Mouse (Mus musculus) hindbrain, embryonic 11.5 days (tissue): ENCODE data around the gene Krtap11-1. TPM values are rescaled to one million over a fixed set of nuclear protein-coding genes. Genes with fewer than 3 reads are reported as not detected.

Source experiments
- ATAC-seq: fragments of 200-750 bp; cut with Nextera tagmentation; 2 replicates; pipeline ENCODE4 v1.8.0; 2017; ENCODE audit warnings: mild to moderate bottlenecking, moderate TSS enrichment, moderate library complexity; ENCODE audit not compliant: low FRiP score
- DNase-seq: peaks from one replicate; pipeline ENCODE4 v3.0.0-alpha.2; 2015; ENCODE audit warnings: low spot score
- H3K27ac ChIP-seq: fragments of 300-500 bp; sonication (generic); 2 replicates; pipeline ENCODE4 v1.5.1; 2014; ENCODE audit warnings: mild to moderate bottlenecking, low read depth, low read length
- H3K27me3 ChIP-seq: fragments of 300-500 bp; sonication (generic); 2 replicates; pipeline ENCODE4 v1.6.1; 2014; ENCODE audit warnings: mild to moderate bottlenecking, low read length, moderate library complexity, mixed read lengths; ENCODE audit not compliant: control insufficient read depth, insufficient read depth
- H3K36me3 ChIP-seq: fragments of 300-500 bp; sonication (generic); 2 replicates; pipeline ENCODE4 v1.6.1; 2014; ENCODE audit warnings: mild to moderate bottlenecking, low read length, moderate library complexity, mixed read lengths; ENCODE audit not compliant: control insufficient read depth, insufficient read depth
- H3K4me1 ChIP-seq: fragments of 300-500 bp; sonication (generic); replicated peaks from 2 replicates; pipeline ENCODE4 v1.6.1; 2014; ENCODE audit warnings: low read length, mixed read lengths; ENCODE audit not compliant: control insufficient read depth, insufficient read depth
- H3K4me2 ChIP-seq: fragments of 300-500 bp; sonication (generic); replicated peaks from 2 replicates; pipeline ENCODE4 v1.6.1; 2014; ENCODE audit warnings: mild to moderate bottlenecking, low read depth, low read length
- H3K4me3 ChIP-seq: fragments of 300-500 bp; sonication (generic); 2 replicates; pipeline ENCODE4 v1.5.1; 2014; ENCODE audit warnings: low read depth, low read length
- H3K9ac ChIP-seq: fragments of 300-500 bp; sonication (generic); 2 replicates; pipeline ENCODE4 v1.6.1; 2014; ENCODE audit warnings: low read depth, low read length
- H3K9me3 ChIP-seq: fragments of 300-500 bp; sonication (generic); 2 replicates; pipeline ENCODE4 v1.6.1; 2016; ENCODE audit warnings: low read length; ENCODE audit not compliant: control insufficient read depth
- WGBS: fragments of 180-500 bp; shearing (Covaris S2); extraction: QIAGEN DNeasy Blood & Tissue Kit; methylation state at CpG from one replicate; pipeline ENCODE4 v1.1.7; 2014; 5-methylcytosine and 5-hydroxymethylcytosine counted together
- polyA plus RNA-seq: library from polyadenylated mRNA; unstranded; fragments of >200 nt; fragmentation: Nextera tagmentation; extraction: Ambion mirVana; gene quantifications from 2 replicates; pipeline ENCODE4 v1.2.1, GENCODE M21; 2014

Gene Krtap11-1
- polyA plus RNA-seq, 1 experiment from 2014 or later: not detected

DNA sequence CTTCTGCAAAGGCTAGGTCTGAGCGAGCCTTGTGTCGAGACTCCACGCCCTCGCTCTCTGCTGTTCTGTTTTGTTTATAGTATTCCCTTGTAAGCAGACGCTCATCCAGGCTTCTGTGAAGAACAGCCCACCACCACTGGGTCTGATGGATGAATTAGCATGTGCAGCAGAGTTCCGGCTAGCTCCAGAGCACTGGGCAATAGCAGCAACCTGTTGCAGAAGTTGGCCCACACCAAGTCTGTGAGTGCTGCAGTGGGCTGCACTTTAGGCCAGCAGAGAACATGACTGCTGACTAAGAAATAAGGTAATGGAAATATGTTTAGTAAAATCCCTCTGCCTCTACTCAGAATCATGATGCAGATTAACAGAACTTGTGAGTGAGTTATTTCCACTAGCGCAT is 41.1 kb downstream of the Krtap11-1 start:
- no peak overlapping the region for H3K9ac ChIP-seq
- DNase-seq (peak; percentile 25), ATAC-seq (peak; percentile 45; the same call in 1 of the 2 replicates)

DNA sequence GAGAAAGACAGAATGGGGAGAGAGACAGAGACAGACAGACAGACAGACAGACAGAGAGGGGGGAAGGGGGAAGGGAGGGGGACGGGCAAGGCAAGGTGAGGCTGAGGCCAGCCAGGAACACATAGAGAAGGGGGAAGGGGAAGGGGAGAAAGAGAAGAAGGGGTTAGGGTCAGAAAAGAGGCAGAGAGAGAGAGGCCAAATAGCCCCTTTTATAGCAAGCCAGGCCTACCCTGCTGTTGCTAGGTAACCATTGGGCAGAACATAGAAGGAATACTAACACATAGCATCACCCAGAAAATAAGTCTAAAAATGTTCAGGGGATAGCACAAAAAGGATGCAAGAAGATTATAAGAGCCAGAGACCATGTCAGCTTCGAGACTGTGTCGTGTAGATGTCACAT is 42.6 kb downstream of the Krtap11-1 start:
- no peak overlapping the region for H3K4me2 ChIP-seq
- H3K9me3 ChIP-seq: no peaks in the 10 kb centered on the region
- no peaks in the 10 kb centered on the region for H3K36me3 ChIP-seq
- H3K4me3 ChIP-seq: no peak overlapping the region
- H3K27ac ChIP-seq: no peak overlapping the region
- H3K27me3 ChIP-seq: no peaks in the 10 kb centered on the region
- peaks cover 3% of the 10 kb centered on the region for H3K4me1 ChIP-seq
- 62% methylated on average over 3 of the region's 3 CpGs for WGBS
- ATAC-seq: peak; percentile 31; the same call in 1 of the 2 replicates
- H3K9ac ChIP-seq: no peak overlapping the region
- peak; percentile 21 for DNase-seq

More for the DNA sequence above, 41.1 kb downstream of the Krtap11-1 start:
- H3K27me3 ChIP-seq: no peaks in the 10 kb centered on the region
- H3K27ac ChIP-seq: peak overlapping the region; percentile 43; the same call in 1 of the 2 replicates
- no peak overlapping the region for H3K4me3 ChIP-seq
- H3K4me2 ChIP-seq: no peak overlapping the region
- H3K9me3 ChIP-seq: no peaks in the 10 kb centered on the region
- no peaks in the 10 kb centered on the region for H3K36me3 ChIP-seq
- peaks cover 3% of the 10 kb centered on the region for H3K4me1 ChIP-seq
- WGBS: 61% methylated on average over 7 of the region's 7 CpGs

DNA sequence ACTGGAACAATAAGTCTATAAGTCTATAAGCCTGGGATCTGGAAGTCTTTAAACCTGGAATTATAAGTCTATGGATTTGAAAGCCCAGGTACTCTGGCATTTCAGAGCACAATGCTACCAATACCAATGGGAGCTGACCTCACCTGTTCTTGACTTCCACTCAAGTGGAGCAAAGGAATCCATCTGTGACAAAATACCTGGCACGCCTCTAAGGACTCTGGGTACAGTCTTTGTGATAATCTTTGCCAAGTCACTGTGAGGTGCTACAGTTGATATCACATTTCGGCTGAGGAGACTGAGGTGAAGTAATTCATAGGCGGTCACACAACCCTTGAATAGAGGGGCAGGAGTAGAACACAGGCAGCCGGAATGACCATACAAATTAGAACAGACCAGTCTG is 50.0 kb downstream of the Krtap11-1 start:
- Histone ChIP-seq H3K9me3 (no peaks in the 10 kb centered on the region), H3K36me3 (no peaks in the 10 kb centered on the region), H3K9ac (no peak overlapping the region), H3K4me2 (no peak overlapping the region), H3K27me3 (no peaks in the 10 kb centered on the region), H3K27ac (no peak overlapping the region), H3K4me3 (no peak overlapping the region), H3K4me1 (no peaks in the 10 kb centered on the region)
- no peak for DNase-seq
- no peak for ATAC-seq
- WGBS: 90% methylated on average over 4 of the region's 4 CpGs

GRCm38 (mm10) chr16:89520555-89520954 is 50.4 kb downstream of the Krtap11-1 start:
- DNase-seq (no peak), ATAC-seq (no peak)
- no peak overlapping the region for H3K4me2 ChIP-seq
- no peaks in the 10 kb centered on the region for H3K36me3 ChIP-seq
- no peak overlapping the region for H3K9ac ChIP-seq
- WGBS: 90% methylated on average over 2 of the region's 2 CpGs
- no peaks in the 10 kb centered on the region for H3K9me3 ChIP-seq
- H3K4me3 ChIP-seq: no peak overlapping the region
- H3K27ac ChIP-seq: no peak overlapping the region
- H3K27me3 ChIP-seq: no peaks in the 10 kb centered on the region
- no peaks in the 10 kb centered on the region for H3K4me1 ChIP-seq

Other genes with a start within 250 kb of the Krtap11-1 start
- not detected in 2 replicates for gene Krtap21-1, start 167.3 kb downstream of the Krtap11-1 start, polyA plus RNA-seq
- not detected in 2 replicates for gene Krtap6-2, start 151.1 kb downstream of the Krtap11-1 start, polyA plus RNA-seq
- gene Krtap8-1, start 83.2 kb downstream of the Krtap11-1 start, polyA plus RNA-seq: not detected in 2 replicates
- gene Krtap7-1, start 62.9 kb downstream of the Krtap11-1 start, polyA plus RNA-seq: not detected in 2 replicates